Mouse (Mus musculus): ENCODE measurements around the gene Slc6a17.

Gene Slc6a17

GRCm38 (mm10) chr3:107466577-107466976 is 51.2 kb downstream of the Slc6a17 start:
- peak; percentile 64 for DNase-seq (ENCODE audit: low read depth, low spot score)

- DNase-seq (ENCODE audit: low read depth, low spot score): peak; percentile 83
These were observed 55.7 kb downstream of the Slc6a17 start for GRCm38 (mm10) chr3:107462160-107462559.

GRCm38 (mm10) chr3:107459773-107460431 is 57.9 kb downstream of the Slc6a17 start:
- DNase-seq (ENCODE audit: low read depth, low spot score): peak; percentile 65

GRCm38 (mm10) chr3:107459196-107459772 is 58.5 kb downstream of the Slc6a17 start, which contains the start of gene Kcnc4:
Gene Kcnc4 (minus strand): TSS chr3:107459552.
- DNase-seq (ENCODE audit: low read depth, low spot score): peak; percentile 37

- peak; percentile 62 for DNase-seq (ENCODE audit: low read depth, low spot score)
These were observed 59.2 kb downstream of the Slc6a17 start for GRCm38 (mm10) chr3:107458528-107459195.

- DNase-seq (ENCODE audit: low read depth, low spot score): peak; percentile 15
These were observed 59.7 kb downstream of the Slc6a17 start for GRCm38 (mm10) chr3:107458104-107458503.

- DNase-seq (ENCODE audit: low read depth, low spot score): no peak
These were observed 63.5 kb downstream of the Slc6a17 start for GRCm38 (mm10) chr3:107454280-107454679.

- no peak for DNase-seq (ENCODE audit: low read depth, low spot score)
These were observed 71.0 kb downstream of the Slc6a17 start for GRCm38 (mm10) chr3:107446822-107447221.

- no peak for DNase-seq (ENCODE audit: low read depth, low spot score)
These were observed 74.0 kb downstream of the Slc6a17 start for GRCm38 (mm10) chr3:107443866-107444265.

- DNase-seq (ENCODE audit: low read depth, low spot score): no peak
These were observed 75.6 kb downstream of the Slc6a17 start for GRCm38 (mm10) chr3:107442191-107442590.

- no peak for DNase-seq (ENCODE audit: low read depth, low spot score)
These were observed 76.5 kb downstream of the Slc6a17 start for GRCm38 (mm10) chr3:107441306-107441705.

- DNase-seq (ENCODE audit: low read depth, low spot score): no peak
These were observed 78.5 kb downstream of the Slc6a17 start for GRCm38 (mm10) chr3:107439280-107439679.

- no peak for DNase-seq (ENCODE audit: low read depth, low spot score)
These were observed 80.2 kb downstream of the Slc6a17 start for GRCm38 (mm10) chr3:107437666-107438065.

- no peak for DNase-seq (ENCODE audit: low read depth, low spot score)
These were observed 81.4 kb downstream of the Slc6a17 start for GRCm38 (mm10) chr3:107436434-107436833.

GRCm38 (mm10) chr3:107433614-107434013 is 84.2 kb downstream of the Slc6a17 start:
- DNase-seq (ENCODE audit: low read depth, low spot score): no peak

GRCm38 (mm10) chr3:107431268-107431667 is 86.5 kb downstream of the Slc6a17 start:
- no peak for DNase-seq (ENCODE audit: low read depth, low spot score)

GRCm38 (mm10) chr3:107424258-107425041 is 93.4 kb downstream of the Slc6a17 start:
- DNase-seq (ENCODE audit: low read depth, low spot score): no peak

- DNase-seq (ENCODE audit: low read depth, low spot score): no peak
These were observed 97.7 kb downstream of the Slc6a17 start for GRCm38 (mm10) chr3:107420156-107420555.

Data from ES-CJ7 (cell line).